Mouse (Mus musculus): ENCODE results near the gene Fpr-rs3.

DNA sequence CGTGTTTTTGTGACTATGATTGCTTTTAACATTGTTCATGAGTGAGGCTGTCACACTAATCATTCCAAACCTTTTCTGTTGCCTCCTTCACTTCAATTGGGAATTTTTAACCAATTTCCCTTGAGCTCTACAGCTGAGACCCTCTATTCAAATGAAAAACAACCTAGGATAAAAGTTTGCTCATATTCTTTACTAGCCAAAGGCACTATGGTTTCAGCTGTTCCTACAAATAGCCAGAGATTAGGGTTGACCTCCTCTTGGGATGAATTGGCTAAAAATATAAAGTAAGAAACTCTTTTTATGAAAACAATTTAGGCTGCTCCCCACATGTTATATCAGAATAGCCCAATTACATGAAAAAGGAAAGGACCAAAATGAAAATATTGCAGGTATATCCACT is 28.4 kb downstream of the Fpr-rs3 start, which contains the start of gene Vmn2r110:
- TF ChIP-seq HCFC1 (IDR thresholded peaks at IDR 0.05; ENCODE audit: borderline replicate concordance, insufficient read depth, low read length) (no peak), CHD2 (IDR thresholded peaks at IDR 0.05; ENCODE audit: low read depth, low read length) (no peak), MAFK (IDR thresholded peaks at IDR 0.05; ENCODE audit: insufficient read depth, low read depth, low read length) (no peak)
